Mouse (Mus musculus) adrenal gland, postnatal 4 days (tissue): ENCODE measurements at regions not wholly inside any gene's neighbourhood (a gene's known extent, or its start where the extent isn't known, plus 50 kb on each side); places are given as distances from the start of the nearest gene placed in this dataset.

Experiments used
- DNase-seq, 2 experiments: peaks; one replicate each; pipeline ENCODE4 v3.0.0; 2021 to 2022; ENCODE audit warnings: low spot score in 2 of 2, mixed read lengths in 2 of 2

DNA sequence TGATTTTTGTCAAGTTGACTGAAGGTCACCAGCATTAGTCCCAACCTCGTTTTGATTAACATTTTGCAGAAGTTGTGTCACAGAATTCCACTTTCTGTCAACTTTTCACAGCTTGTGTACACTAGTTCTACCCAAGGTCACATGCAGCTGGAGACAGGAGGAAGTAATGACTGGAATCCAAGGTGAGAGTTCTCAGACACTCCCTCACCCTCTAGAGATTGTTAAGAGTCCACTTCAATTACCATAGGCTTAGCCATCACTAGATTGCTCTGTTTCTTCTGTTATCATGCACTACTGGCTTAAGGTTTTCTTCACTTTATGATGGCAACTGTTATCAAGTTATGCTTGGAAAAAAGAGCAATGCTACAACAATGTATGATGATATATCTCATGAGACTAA lies 379.0 kb downstream of the Samd5 start:
- no peak for DNase-seq

- no peak for DNase-seq
Observed at GRCm38 (mm10) chr10:9295269-9295668, 379.7 kb downstream of the Samd5 start.

GRCm38 (mm10) chr10:9294620-9295019 lies 380.4 kb downstream of the Samd5 start:
- DNase-seq = no peak

DNA sequence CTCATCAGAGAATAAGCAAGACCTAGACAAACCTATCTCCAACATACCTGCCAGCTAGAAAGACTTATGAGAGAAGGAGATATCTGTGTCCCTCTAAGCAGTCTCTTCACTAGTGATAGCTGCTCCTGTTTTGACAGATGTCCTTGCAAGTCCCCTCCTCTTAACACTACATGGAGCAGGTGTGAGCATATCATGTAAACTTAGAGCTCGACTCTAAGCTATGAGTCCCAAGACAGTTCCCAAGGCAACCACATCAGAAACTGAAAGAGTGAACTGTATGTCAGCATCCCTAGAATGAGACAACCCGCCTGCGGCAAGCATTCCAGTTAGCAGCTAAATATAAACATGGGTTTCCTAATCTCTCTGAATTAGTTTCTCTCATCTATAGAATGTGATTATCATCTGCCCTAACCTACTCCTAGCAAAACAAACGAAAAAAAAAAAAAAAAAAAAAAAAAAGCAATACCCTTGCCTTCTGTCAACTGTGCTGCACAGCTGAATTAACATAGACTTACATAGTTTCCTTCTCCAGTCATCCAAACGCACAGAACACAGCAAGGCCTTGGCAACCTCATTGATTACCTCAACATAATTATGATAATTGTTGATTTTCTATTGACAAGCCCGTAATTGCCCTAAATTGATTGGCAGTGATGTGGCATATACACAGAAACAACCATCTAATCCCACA lies 383.4 kb downstream of the Samd5 start:
- no peak for DNase-seq

DNA sequence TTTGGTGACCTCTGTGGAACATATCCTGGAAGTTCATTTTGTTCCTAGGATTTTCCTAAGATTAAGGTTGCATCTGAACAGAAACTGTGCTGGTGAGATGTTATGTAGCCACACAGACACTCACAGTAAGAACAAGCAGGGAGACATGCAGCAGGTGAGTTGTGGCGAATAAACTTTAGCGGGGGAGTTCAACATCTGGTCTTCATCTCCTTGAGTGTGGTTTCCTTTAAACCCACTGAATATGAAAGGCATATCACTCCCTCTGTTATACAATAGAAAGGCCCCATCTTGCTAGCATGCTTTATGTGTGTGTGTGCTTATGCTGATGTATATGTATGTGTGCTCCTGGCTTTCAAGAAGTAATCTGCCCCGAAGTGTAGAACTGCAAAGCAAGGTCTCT lies 387.1 kb upstream of the Sash1 start:
- DNase-seq = no peak

DNA sequence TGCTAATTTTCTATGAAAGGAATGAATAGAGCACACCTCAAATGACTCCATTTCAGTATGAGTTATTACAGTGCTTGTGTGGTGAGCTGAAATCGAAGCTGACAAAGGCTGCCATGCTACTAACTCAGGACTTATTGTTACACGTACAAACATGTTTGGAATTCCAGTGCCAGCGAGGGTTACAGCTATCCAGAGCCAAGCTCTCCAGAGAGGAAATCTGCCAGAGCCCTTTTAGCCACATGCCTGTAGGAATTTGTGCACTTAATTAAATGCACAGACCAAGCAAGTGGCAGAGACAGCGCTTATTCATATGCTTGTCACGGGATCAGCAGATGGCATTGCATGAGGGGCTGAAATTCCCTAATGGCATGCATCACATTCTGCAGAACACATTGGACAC lies 386.4 kb upstream of the Sash1 start:
- DNase-seq = no peak

- DNase-seq = no peak
Observed at GRCm38 (mm10) chr10:9265528-9265927, 379.7 kb upstream of the Sash1 start.

- no peak for DNase-seq
Observed at GRCm38 (mm10) chr10:9264309-9265000, 378.6 kb upstream of the Sash1 start.

GRCm38 (mm10) chr10:9258705-9259104 lies 372.8 kb upstream of the Sash1 start:
- DNase-seq = no peak

- no peak for DNase-seq
Observed at GRCm38 (mm10) chr10:9252941-9253217, 367.0 kb upstream of the Sash1 start.

GRCm38 (mm10) chr10:9252120-9252940 lies 366.5 kb upstream of the Sash1 start:
- DNase-seq = no peak

GRCm38 (mm10) chr10:9243281-9243618 lies 357.4 kb upstream of the Sash1 start:
- no peak for DNase-seq

DNA sequence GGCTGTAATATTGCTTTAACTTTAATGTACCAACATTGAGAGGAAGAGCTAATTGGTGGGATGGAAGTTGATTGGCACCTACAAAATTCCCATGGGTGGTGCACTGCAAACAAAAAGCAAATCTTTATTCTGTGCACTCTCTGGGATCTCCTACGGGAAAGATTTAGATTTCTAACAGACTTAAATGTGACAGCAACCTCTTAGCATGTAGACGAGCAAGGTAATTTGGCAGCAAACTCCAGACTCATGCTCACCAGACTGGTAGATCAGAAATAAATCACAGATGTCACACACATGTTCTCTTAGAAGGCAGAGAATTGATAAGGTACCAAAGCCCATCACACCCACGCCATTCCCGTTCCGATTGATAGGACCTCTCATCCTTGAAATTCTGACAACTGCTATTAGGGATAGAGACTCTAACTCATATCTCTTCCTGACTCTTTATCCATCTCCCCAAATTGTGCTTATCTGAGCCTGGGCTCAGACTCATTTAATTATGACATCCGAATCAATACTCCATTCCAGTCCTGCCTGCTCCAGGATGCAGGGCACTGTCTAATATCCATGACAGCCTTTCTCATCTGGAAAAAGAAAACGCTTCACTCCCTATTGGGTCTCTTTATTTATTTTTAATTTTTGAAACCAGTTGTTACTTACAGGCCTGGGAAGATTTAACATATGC lies 356.9 kb upstream of the Sash1 start:
- DNase-seq = no peak

DNA sequence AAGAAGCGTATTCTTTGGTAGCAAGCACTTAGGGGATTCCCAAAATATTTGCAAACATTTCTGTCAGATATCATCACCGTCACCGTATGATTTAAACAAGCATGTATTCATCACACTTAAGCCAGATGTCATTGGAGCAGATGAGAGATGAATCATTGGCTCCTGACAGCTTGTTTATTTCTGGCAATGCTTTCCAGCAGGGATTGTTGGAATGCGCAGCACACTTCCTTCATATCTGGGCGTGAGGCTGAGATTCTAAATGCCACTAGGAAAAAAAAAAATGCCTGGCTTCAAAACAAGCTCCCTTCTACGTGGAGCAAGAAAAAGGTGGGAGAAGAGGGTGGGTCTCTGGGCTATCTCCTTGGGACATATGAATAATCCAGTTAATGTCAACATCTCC lies 354.1 kb upstream of the Sash1 start:
- DNase-seq = no peak

DNA sequence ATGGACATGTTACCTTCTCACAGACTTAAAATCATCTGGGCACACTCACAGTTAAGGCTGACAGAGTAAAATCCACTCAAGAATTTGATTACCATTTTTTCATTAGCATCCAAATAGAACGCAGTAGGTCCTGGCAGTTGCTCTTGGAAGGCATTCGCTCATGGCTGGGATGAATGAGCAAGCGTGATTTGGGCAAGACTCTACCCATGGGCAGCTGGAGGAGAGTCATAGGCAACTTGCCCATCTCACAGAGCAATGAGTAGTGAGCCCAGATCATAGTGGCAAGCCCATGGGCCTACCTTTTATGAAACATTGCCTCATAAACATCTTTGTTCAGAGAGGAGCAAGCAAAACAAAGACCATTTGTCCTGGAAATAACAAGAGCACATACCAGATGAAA lies 345.9 kb upstream of the Sash1 start:
- no peak for DNase-seq

- no peak for DNase-seq
Observed at GRCm38 (mm10) chr10:9229116-9229515, 343.2 kb upstream of the Sash1 start.

DNA sequence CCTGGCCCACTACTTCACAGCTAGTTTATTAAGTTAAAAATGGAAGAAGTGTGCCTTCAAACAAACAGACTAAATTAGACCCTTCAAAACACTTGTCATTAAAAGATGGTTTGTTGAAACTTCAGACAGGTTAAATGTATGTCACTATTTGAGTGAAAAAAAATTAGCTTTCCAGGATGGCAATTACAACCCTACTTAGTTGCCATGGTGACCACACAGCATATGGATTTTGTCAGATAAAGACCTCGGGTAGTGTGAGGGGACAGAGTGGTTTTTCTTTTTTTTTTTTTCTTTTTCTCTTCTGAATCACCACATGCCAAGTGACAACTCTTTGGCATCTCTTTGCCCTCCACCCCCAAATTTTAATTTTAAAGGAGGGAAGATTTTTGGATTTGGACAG lies 341.5 kb upstream of the Sash1 start:
- no peak for DNase-seq

- no peak for DNase-seq
Observed at GRCm38 (mm10) chr10:9210646-9211045, 324.8 kb upstream of the Sash1 start.

DNA sequence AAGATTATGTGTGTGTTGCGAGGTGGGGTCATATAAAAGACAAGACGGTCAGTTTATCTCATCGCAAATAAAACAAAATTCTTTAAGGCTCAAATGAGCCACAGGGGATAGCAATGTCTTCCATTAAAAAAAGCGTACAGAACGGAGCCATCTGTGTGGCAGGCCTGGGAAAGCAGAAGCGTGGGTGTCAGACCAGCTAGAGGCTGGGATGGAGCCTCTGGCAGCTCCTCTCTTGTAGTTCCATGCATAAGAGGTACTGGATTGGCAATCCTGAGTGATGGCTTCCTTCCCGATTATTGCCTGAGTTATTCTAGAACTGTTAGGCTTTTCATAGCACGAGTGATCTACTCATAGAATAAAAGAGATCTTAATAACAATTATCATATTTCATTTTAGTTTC lies 318.2 kb upstream of the Sash1 start:
- no peak for DNase-seq

DNA sequence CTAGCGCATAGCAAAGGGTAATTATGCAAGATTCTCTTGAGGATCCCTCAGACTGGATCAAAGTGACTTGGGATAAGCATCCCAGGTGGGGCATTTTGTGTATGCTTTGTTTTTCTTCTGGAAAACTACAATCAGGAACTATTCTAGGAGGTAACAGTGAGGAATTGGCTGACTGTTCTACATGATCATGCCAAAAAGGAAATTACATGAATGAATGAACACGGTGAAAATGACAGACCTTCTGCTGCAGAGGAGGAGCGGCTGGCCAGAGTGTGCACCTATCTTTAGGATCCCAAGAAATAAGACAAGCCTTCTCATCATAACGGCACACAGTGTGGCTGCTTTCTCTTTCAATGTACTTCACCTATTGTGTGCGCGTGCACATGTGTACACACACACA lies 317.5 kb upstream of the Sash1 start:
- DNase-seq = no peak

DNA sequence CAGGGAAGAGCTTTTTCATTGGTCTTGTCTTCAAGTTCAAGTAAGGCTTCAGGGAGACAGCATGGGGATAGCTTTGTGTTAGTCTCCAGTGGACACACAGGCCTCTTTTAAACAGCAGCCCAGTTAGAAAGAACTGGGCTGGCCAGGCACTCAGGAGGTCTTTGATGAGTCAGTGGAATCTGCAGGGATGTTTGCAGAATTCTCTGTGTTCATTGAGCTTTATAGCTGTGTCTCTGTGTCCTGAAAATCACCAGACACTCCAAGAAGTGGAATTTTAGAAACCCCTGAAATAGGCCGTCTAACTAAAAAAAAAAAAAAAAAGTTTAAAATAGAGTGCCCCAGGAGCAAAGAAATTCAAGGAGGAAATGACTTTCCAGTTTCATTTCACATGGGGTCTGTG lies 317.1 kb upstream of the Sash1 start:
- no peak for DNase-seq

DNA sequence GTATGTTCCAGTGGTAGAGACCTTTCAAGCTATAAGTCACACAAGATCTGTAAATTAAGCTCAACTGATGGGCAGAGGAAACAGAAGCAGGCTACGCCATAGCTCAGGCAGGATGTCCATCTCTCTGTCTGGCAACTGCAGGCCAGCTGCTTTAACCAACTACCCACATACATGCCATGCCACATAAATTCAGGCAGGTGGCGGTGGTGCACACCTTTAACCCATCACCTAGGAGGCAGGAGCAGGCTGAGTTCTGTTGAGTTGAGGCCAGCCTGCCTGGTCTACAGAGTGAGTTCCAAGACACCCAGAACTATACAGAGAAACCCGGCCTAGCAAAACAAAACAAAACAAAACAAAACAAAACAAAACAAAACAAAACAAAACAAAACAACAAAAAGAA lies 289.1 kb upstream of the Sash1 start:
- no peak for DNase-seq
